Comparison of ENCODE assay signal across 18 mouse cellular contexts in the genomic region with DNA sequence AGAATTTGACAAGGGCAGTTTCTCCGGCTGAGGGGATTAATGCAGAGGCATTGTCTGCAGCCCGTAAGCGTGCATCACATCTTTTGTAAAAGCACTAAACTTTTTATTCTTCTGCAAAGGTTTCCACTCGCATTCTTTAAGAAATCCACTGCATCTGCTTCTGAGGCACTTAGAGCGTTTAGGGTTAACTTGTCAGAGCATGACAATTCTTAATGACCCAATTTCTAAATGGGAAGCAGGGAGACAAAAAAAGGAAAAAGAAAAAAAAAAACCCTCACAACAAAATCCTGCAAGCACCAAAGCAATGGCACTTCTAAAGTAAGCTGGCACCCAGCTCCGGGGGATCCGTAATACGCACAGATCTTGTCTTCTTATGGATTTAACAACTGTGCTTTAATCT. TPM values are rescaled to one million over a fixed set of nuclear protein-coding genes. Genes with fewer than 3 reads are reported as not detected.
"Had no signal": no experiment of that assay in that cellular context is flagged by ENCODE, and none has a peak within 500 bp of the region (broad histone marks: within the 10 kb centered on the region; RNA-seq: fewer than 3 reads in every experiment).

A730009L09Rik (plus strand) TSS at position 301 of the 400 bp plus-strand sequence.

- H3K27me3 ChIP-seq: limb, embryonic 12.5 days; liver, embryonic 13.5 days; lung, embryonic 15.5 days; neural tube, embryonic 13.5 days had no signal

- H3K36me3 ChIP-seq: limb, embryonic 12.5 days; liver, embryonic 13.5 days; lung, embryonic 15.5 days; neural tube, embryonic 13.5 days had no signal

- H3K4me3 ChIP-seq: limb, embryonic 12.5 days; liver, embryonic 13.5 days; lung, embryonic 15.5 days; neural tube, embryonic 13.5 days had no signal

- H3K4me2 ChIP-seq: limb, embryonic 12.5 days; liver, embryonic 13.5 days; lung, embryonic 15.5 days; neural tube, embryonic 13.5 days had no signal

- H3K9me3 ChIP-seq: liver, embryonic 13.5 days; lung, embryonic 15.5 days; neural tube, embryonic 13.5 days had no signal

- H3K4me1 ChIP-seq: limb, embryonic 12.5 days; liver, embryonic 13.5 days; lung, embryonic 15.5 days; neural tube, embryonic 13.5 days had no signal

- DNase-seq: kidney, adult 11 months; kidney, adult 9 months; kidney, postnatal 36 days; layer of hippocampus, adult 9-11 months; liver; liver, embryonic 13.5 days; liver, postnatal 0 days; lung, postnatal 14 days; right cerebral cortex, adult 18-20 months; right cerebral cortex, postnatal 25 days; thymus, adult 18-20 months; thymus, postnatal 14 days had no signal

- H3K27ac ChIP-seq: kidney, postnatal 0 days; limb, embryonic 12.5 days; liver, embryonic 13.5 days; lung, embryonic 15.5 days; macrophage; neural tube, embryonic 13.5 days had no signal

- ATAC-seq: liver, postnatal 0 days had no signal

- H3K9ac ChIP-seq: limb, embryonic 12.5 days; liver, embryonic 13.5 days; liver, postnatal 0 days; lung, embryonic 15.5 days; neural tube, embryonic 13.5 days had no signal

RNA-seq across cellular contexts. Expression of gene A730009L09Rik, which starts in this region (rescaled TPM):
- total RNA-seq: megakaryocyte-erythroid progenitor cell, adult 5-6 weeks had no signal
- polyA plus RNA-seq: kidney, postnatal 0 days; limb, embryonic 12.5 days; liver, embryonic 13.5 days; liver, postnatal 0 days; lung, embryonic 15.5 days; macrophage; neural tube, embryonic 13.5 days had no signal
